Mouse (Mus musculus): ENCODE data around the gene Nme4. TPM values are rescaled to one million over a fixed set of nuclear protein-coding genes. Genes with fewer than 3 reads are reported as not detected.

Gene Nme4
- polyA plus RNA-seq, 1 experiment from 2014 or later: 135 TPM

DNA sequence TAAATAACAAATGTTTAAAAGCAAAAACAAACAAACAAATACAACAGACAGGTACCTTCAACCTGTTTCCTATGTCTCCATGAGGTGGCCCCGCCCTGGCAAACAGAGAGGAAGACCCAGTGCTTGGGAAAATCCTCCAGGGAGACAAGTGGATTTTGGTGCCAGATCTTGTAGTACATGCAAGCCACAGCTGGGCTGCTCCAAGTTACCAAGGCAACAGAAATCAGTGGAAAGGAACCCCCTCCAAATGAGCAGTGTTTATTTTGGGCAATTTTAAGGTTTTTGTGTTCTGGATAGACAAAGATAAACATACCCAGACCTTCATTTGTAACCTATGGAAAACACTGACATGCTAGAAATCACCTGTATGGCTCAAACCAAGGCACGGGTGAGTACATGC, 16.6 kb downstream of the Nme4 start:
- Histone ChIP-seq H3K9ac (no peak overlapping the region), H3K4me1 (no peaks in the 10 kb centered on the region), H3K4me2 (replicated peaks) (no peak overlapping the region), H3K36me3 (peaks cover 20% of the 10 kb centered on the region), H3K27me3 (no peaks in the 10 kb centered on the region), H3K27ac (no peak overlapping the region), H3K4me3 (no peak overlapping the region), H3K9me3 (no peaks in the 10 kb centered on the region)
- 79% methylated on average over 2 of the region's 2 CpGs for WGBS
- ATAC-seq (ENCODE audit: low FRiP score, low read depth): no peak

DNA sequence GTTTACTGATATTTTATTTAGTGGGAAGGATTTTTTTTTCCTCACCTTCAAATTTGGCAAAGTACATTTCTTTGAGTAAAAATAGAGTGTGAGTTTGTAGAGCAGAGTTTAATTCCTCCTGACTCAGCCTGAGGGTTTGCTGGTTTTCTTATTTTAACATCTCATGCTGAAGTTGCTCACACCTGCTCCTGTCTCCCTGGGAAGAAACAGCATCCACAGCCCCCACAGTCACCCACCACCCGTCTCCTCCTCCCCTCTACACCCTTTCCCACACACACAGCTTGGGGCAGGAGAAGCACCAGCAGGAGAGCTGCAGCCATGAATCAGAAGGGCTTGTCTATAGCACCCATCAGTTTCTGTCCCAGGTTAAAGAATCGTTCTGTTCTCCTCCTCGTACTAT, 20.2 kb downstream of the Nme4 start:
- Histone ChIP-seq H3K4me1 (no peaks in the 10 kb centered on the region), H3K9ac (no peak overlapping the region), H3K36me3 (no peaks in the 10 kb centered on the region), H3K9me3 (no peaks in the 10 kb centered on the region), H3K4me3 (no peak overlapping the region), H3K4me2 (replicated peaks) (no peak overlapping the region), H3K27ac (no peak overlapping the region), H3K27me3 (peaks cover 14% of the 10 kb centered on the region)
- ATAC-seq (ENCODE audit: low FRiP score, low read depth): no peak
- WGBS: 64% methylated on average over 3 of the region's 3 CpGs

DNA sequence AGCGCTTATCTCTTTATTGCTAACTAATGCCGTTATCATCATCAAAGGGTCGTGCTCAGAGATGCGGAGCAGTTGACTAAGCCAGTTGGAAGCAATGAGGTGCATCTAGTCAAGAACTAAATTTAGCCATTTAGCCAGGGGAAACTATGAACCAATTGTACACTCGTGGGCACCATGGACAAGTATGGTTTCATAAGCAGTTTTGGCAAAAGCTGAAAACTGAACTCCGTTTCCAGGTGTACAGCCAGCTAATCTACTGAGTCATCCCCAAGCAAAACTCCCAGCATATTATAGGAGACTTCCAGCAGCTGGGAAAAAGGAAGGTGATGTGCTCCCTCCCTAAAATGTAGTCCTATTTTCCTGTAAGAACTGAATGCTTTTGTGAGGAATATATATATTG, 25.3 kb downstream of the Nme4 start:
- peak overlapping the region; percentile 93; the same call in 1 of the 2 replicates for H3K9ac ChIP-seq
- WGBS: 26% methylated on average over 6 of the region's 6 CpGs
- H3K27me3 ChIP-seq: peaks cover 17% of the 10 kb centered on the region
- H3K4me1 ChIP-seq: peaks cover 38% of the 10 kb centered on the region
- peak overlapping the region; percentile 99 for H3K4me2 ChIP-seq (replicated peaks)
- peaks cover 2% of the 10 kb centered on the region for H3K36me3 ChIP-seq
- H3K27ac ChIP-seq: no peak overlapping the region
- H3K4me3 ChIP-seq: peak overlapping the region; percentile 90
- no peak for ATAC-seq (ENCODE audit: low FRiP score, low read depth)
- no peaks in the 10 kb centered on the region for H3K9me3 ChIP-seq

GRCm38 (mm10) chr17:26068831-26069739, 26.3 kb downstream of the Nme4 start, which contains the start of gene Rab11fip3:
Gene Rab11fip3, minus strand, starts transcription at chr17:26069555.
- Histone ChIP-seq H3K9ac (peak within 1 kb of the TSS; percentile 93), H3K36me3 (peaks cover 13% of the 10 kb centered on the region), H3K27me3 (peaks cover 17% of the 10 kb centered on the region), H3K4me3 (peak within 1 kb of the TSS; percentile 90), H3K4me1 (peaks cover 48% of the 10 kb centered on the region), H3K27ac (peak within 1 kb of the TSS; percentile 73), H3K4me2 (replicated peaks) (peak within 1 kb of the TSS; percentile 99), H3K9me3 (no peaks in the 10 kb centered on the region)
- under 1% methylated on average over 92 of the region's 94 CpGs for WGBS
- peak; percentile 94 for ATAC-seq (ENCODE audit: low FRiP score, low read depth)

- H3K4me2 ChIP-seq (replicated peaks): peak overlapping the region; percentile 99
- H3K4me3 ChIP-seq: peak overlapping the region; percentile 90
- no peak overlapping the region for H3K27ac ChIP-seq
- 1% methylated on average over 43 of the region's 44 CpGs for WGBS
- peaks cover 48% of the 10 kb centered on the region for H3K4me1 ChIP-seq
- no peaks in the 10 kb centered on the region for H3K9me3 ChIP-seq
- ATAC-seq (ENCODE audit: low FRiP score, low read depth): no peak
- peaks cover 16% of the 10 kb centered on the region for H3K36me3 ChIP-seq
- H3K27me3 ChIP-seq: peaks cover 17% of the 10 kb centered on the region
- peak overlapping the region; percentile 93 for H3K9ac ChIP-seq
These were observed 27.2 kb downstream of the Nme4 start for GRCm38 (mm10) chr17:26068024-26068830.

DNA sequence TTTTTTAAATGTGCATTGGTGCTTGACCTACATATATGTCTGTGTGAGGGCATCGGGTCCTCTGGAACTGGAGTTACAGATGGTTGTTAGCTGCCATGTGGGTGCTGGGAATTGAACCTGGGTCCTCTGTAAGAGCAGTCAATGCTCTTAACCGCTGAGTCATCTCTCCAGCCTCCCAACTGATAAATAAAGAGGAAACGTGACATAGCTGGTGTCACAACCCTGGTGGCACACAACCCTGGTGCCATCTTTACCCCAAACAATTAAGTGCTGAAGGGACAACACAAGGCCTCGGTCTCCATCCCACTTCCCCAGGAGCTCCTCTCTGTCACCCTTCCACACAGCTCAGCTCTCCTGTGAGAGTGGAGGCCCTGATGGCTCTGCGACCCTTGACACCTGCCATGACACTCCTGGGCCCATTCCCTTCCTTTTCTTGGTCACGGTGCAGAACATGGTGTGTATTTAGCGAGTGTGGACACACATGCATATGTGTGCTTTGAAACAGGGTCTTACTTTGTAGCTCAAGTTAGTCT, 28.8 kb downstream of the Nme4 start:
- WGBS: 90% methylated on average over 7 of the region's 7 CpGs
- no peaks in the 10 kb centered on the region for H3K9me3 ChIP-seq
- peak overlapping the region; percentile 90 for H3K4me3 ChIP-seq
- peaks cover 54% of the 10 kb centered on the region for H3K4me1 ChIP-seq
- no peak overlapping the region for H3K27ac ChIP-seq
- H3K4me2 ChIP-seq (replicated peaks): peak overlapping the region; percentile 99
- H3K9ac ChIP-seq: peak overlapping the region; percentile 93
- H3K27me3 ChIP-seq: peaks cover 10% of the 10 kb centered on the region
- H3K36me3 ChIP-seq: peaks cover 22% of the 10 kb centered on the region
- no peak for ATAC-seq (ENCODE audit: low FRiP score, low read depth)

DNA sequence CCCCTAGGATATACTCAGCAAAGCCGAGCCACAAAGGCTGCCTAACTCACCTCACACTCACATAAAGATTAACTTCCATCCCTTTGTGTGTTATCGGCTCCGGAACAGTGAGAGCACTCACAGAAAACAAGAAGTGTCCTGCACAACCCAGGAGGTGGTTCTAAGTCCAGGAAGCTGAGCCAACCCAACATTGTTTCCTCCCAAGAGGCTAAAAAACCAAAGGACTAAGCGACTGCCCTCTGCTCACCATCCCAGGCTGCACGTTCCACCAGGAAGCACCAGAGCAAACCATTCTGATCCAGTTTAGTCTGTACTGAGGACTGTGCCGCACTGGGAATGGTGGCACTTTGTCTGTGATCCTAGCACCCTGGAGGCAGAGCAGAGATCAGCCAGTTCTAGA, 30.5 kb downstream of the Nme4 start:
- Histone ChIP-seq H3K4me3 (no peak overlapping the region), H3K36me3 (peaks cover 26% of the 10 kb centered on the region), H3K27ac (no peak overlapping the region), H3K27me3 (no peaks in the 10 kb centered on the region), H3K9ac (peak overlapping the region; percentile 39; the same call in 1 of the 2 replicates), H3K4me1 (peaks cover 51% of the 10 kb centered on the region), H3K9me3 (no peaks in the 10 kb centered on the region), H3K4me2 (replicated peaks) (no peak overlapping the region)
- WGBS: 80% methylated on average over 6 of the region's 6 CpGs
- ATAC-seq (ENCODE audit: low FRiP score, low read depth): no peak

- Histone ChIP-seq H3K4me3 (no peak overlapping the region), H3K4me2 (replicated peaks) (no peak overlapping the region), H3K9me3 (no peaks in the 10 kb centered on the region), H3K27ac (no peak overlapping the region), H3K4me1 (peaks cover 26% of the 10 kb centered on the region), H3K27me3 (no peaks in the 10 kb centered on the region), H3K36me3 (peaks cover 54% of the 10 kb centered on the region), H3K9ac (no peak overlapping the region)
- WGBS: 77% methylated on average over 9 of the region's 9 CpGs
- ATAC-seq (ENCODE audit: low FRiP score, low read depth): no peak
These were observed 37.4 kb downstream of the Nme4 start for GRCm38 (mm10) chr17:26057787-26058567.

GRCm38 (mm10) chr17:26057278-26057677, 38.1 kb downstream of the Nme4 start:
- WGBS: 92% methylated on average over 8 of the region's 8 CpGs
- Histone ChIP-seq H3K4me2 (replicated peaks) (no peak overlapping the region), H3K4me3 (no peak overlapping the region), H3K4me1 (peaks cover 25% of the 10 kb centered on the region), H3K9ac (no peak overlapping the region), H3K36me3 (peaks cover 53% of the 10 kb centered on the region), H3K27me3 (0 out of 2 replicates have a peak, but pooled peaks cover under 1% of the 10 kb centered on the region), H3K27ac (no peak overlapping the region), H3K9me3 (no peaks in the 10 kb centered on the region)
- ATAC-seq (ENCODE audit: low FRiP score, low read depth): no peak

DNA sequence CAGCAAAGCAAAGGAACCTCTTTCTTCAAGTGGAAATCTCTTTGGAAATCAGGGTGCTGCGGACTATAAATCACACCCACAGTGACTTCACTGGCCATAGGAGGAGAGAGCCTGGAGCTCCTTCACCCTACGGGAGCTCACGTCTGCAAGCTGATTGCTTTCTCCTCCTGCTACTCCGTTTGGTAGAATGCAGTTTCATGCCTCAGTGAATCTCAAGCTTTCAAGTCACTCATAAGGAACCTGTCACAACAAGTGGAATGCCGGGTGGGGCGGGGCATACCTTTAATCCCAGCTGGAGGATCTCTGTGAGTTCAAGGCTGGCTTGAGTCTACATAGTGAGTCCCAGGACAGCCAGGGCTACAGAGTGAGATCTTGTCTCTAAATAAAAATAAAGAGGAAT, 40.2 kb downstream of the Nme4 start:
- ATAC-seq (ENCODE audit: low FRiP score, low read depth): no peak
- no peak overlapping the region for H3K4me3 ChIP-seq
- no peak overlapping the region for H3K9ac ChIP-seq
- H3K9me3 ChIP-seq: no peaks in the 10 kb centered on the region
- peaks cover 20% of the 10 kb centered on the region for H3K4me1 ChIP-seq
- peaks cover 56% of the 10 kb centered on the region for H3K36me3 ChIP-seq
- H3K27me3 ChIP-seq: 0 out of 2 replicates have a peak, but pooled peaks cover 2% of the 10 kb centered on the region
- no peak overlapping the region for H3K4me2 ChIP-seq (replicated peaks)
- H3K27ac ChIP-seq: no peak overlapping the region
- 55% methylated on average over 6 of the region's 6 CpGs for WGBS

DNA sequence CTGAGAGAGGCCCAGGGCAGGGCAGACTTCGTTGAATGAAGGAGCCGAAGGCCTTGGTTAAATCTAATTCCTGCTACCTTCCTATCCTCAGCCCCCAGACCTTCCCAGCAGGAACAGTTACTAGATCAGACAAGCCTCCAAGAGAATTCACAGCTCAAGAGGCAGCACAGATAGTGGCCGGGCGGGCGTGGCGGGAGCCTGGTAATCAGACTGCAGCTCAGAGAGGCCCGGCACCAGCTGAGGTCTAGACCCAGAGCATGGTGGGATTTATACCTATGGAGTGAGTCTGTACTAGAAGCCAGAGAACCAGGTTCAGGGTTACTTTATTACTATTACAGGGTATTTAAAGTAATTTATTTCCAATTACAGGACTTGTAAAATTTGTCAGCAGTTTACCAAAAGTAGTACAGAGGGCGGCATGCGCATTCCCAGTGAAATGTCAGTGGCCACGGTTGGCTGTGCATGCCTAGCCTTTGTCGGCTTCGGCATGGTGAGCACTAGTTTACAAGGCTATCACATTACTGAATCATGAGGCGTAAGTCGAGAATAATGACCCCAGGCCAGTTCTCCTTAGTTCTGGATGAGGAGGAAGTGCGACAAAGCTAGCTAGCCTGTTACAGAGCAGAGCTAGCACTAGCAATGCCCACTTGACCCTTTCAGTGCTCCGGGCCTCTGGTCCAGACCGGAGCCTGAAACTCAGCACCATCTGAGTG, 41.1 kb downstream of the Nme4 start:
- H3K36me3 ChIP-seq: peaks cover 48% of the 10 kb centered on the region
- no peak overlapping the region for H3K27ac ChIP-seq
- no peak overlapping the region for H3K4me3 ChIP-seq
- peak overlapping the region; percentile 21; the same call in 1 of the 2 replicates for H3K4me2 ChIP-seq (replicated peaks)
- H3K27me3 ChIP-seq: 0 out of 2 replicates have a peak, but pooled peaks cover 2% of the 10 kb centered on the region
- WGBS: 34% methylated on average over 17 of the region's 17 CpGs
- no peaks in the 10 kb centered on the region for H3K9me3 ChIP-seq
- peaks cover 20% of the 10 kb centered on the region for H3K4me1 ChIP-seq
- ATAC-seq (ENCODE audit: low FRiP score, low read depth): no peak
- H3K9ac ChIP-seq: no peak overlapping the region

Data from limb, embryonic 13.5 days (tissue).